Mouse (Mus musculus) CH12.LX (cell line): Measurements from ENCODE around the gene Rap1gds1. TPM values are rescaled to one million over a fixed set of nuclear protein-coding genes. Genes with fewer than 3 reads are reported as not detected.

Source experiments
- DNase-seq: peaks from one replicate; pipeline ENCODE4 v3.0.0-alpha.2; 2013; ENCODE audit errors: extremely low read depth
- H3K27ac ChIP-seq: 2 replicates; pipeline ENCODE4 v1.5.1; 2012; ENCODE audit warnings: low read depth, mild to moderate bottlenecking, control low read depth, moderate library complexity; ENCODE audit not compliant: insufficient read depth
- H3K27me3 ChIP-seq: replicated peaks from 2 replicates; pipeline ENCODE3; 2012; ENCODE audit warnings: inconsistent platforms
- H3K36me3 ChIP-seq, 2 experiments: replicated peaks in 1 of 2; 2 replicates each; pipeline versions ENCODE3 to v1.6.1; 2012; ENCODE audit warnings: inconsistent platforms in 1 of 2, low read length in 1 of 2, mild to moderate bottlenecking in 1 of 2, mixed read lengths in 1 of 2, moderate library complexity in 1 of 2; ENCODE audit not compliant: control insufficient read depth in 1 of 2, insufficient read depth in 1 of 2
- H3K4me1 ChIP-seq, 2 experiments: 2 replicates each; pipeline ENCODE4 v1.6.1; 2012; ENCODE audit warnings: inconsistent platforms in 1 of 2, moderate library complexity in 1 of 2; ENCODE audit not compliant: insufficient read depth in 2 of 2, control insufficient read depth in 1 of 2
- H3K4me2 ChIP-seq: 2 replicates; pipeline ENCODE4 v1.6.1; 2012; ENCODE audit warnings: low read depth, mild to moderate bottlenecking, control low read depth; ENCODE audit not compliant: poor library complexity, insufficient read depth, severe bottlenecking
- H3K4me3 ChIP-seq, 3 experiments: fragments of 150-350 bp in 1 of 3; sonication (generic) in 1 of 3; replicated peaks in 1 of 3; 2 replicates each; pipeline versions ENCODE3 to v1.5.1; 2011 to 2012; ENCODE audit warnings: low read depth in 2 of 3, low read length in 2 of 3, mild to moderate bottlenecking in 2 of 3, moderate library complexity in 2 of 3, control low read depth in 1 of 3, improper control_type of control experiment in 1 of 3, inconsistent platforms in 1 of 3, mixed read lengths in 1 of 3; ENCODE audit not compliant: poor library complexity in 1 of 3
- H3K79me2 ChIP-seq: replicated peaks from 2 replicates; pipeline ENCODE4 v1.6.1; 2012; ENCODE audit warnings: mild to moderate bottlenecking, moderate library complexity; ENCODE audit not compliant: control insufficient read depth, poor library complexity, insufficient read depth, severe bottlenecking; ENCODE audit errors: extremely low read depth
- H3K9ac ChIP-seq: 2 replicates; pipeline ENCODE4 v1.6.1; 2012; ENCODE audit warnings: low read depth, mild to moderate bottlenecking, control low read depth, moderate library complexity; ENCODE audit not compliant: insufficient read depth
- H3K9me3 ChIP-seq: replicated peaks from 2 replicates; pipeline ENCODE3; 2012; ENCODE audit warnings: low read length, inconsistent platforms, mixed read lengths
- CHD1 ChIP-seq: IDR thresholded peaks from 2 replicates; pipeline ENCODE4 v1.6.1; 2012; ENCODE audit warnings: low read depth, low read length, improper control_type of control experiment, inconsistent platforms
- CHD2 ChIP-seq: IDR thresholded peaks from 2 replicates; pipeline ENCODE4 v1.6.1; 2011; ENCODE audit warnings: low read length, improper control_type of control experiment
- ELF1 ChIP-seq: IDR thresholded peaks from 2 replicates; pipeline ENCODE4 v1.6.1; 2014; ENCODE audit warnings: low read depth, mild to moderate bottlenecking, inconsistent platforms, low read length, improper control_type of control experiment
- EP300 ChIP-seq: IDR thresholded peaks from 2 replicates; pipeline ENCODE4 v1.6.1; 2011; ENCODE audit warnings: low read length, improper control_type of control experiment
- ETS1 ChIP-seq: conservative IDR thresholded peaks from 2 replicates; pipeline ENCODE4 v1.6.1; 2012; ENCODE audit warnings: low read depth, mild to moderate bottlenecking, inconsistent platforms, low read length, improper control_type of control experiment, moderate library complexity
- GABPA ChIP-seq: IDR thresholded peaks from 2 replicates; pipeline ENCODE4 v1.6.1; 2012; ENCODE audit warnings: low read depth, low read length, improper control_type of control experiment, inconsistent platforms; ENCODE audit not compliant: insufficient replicate concordance
- HCFC1 ChIP-seq: IDR thresholded peaks from 2 replicates; pipeline ENCODE4 v1.6.1; 2012; ENCODE audit warnings: low read depth, mild to moderate bottlenecking, inconsistent platforms, low read length, improper control_type of control experiment
- JUN ChIP-seq: IDR thresholded peaks from 2 replicates; pipeline ENCODE4 v1.6.1; 2011; ENCODE audit warnings: low read depth, mild to moderate bottlenecking, low read length, improper control_type of control experiment, moderate library complexity; ENCODE audit not compliant: insufficient read depth
- MEF2A ChIP-seq: IDR thresholded peaks from 2 replicates; pipeline ENCODE4 v1.6.1; 2014; ENCODE audit warnings: low read depth, mild to moderate bottlenecking, inconsistent platforms, low read length, improper control_type of control experiment, borderline replicate concordance
- MYC ChIP-seq: IDR thresholded peaks from 2 replicates; pipeline ENCODE4 v1.6.1; 2011; ENCODE audit warnings: low read depth, mild to moderate bottlenecking, improper control_type of control experiment, low read length
- NELFE ChIP-seq: IDR thresholded peaks from 2 replicates; pipeline ENCODE4 v1.6.1; 2011; ENCODE audit warnings: low read depth, low read length, improper control_type of control experiment
- NRF1 ChIP-seq: IDR thresholded peaks from 2 replicates; pipeline ENCODE4 v1.6.1; 2014; ENCODE audit warnings: low read depth, mild to moderate bottlenecking, inconsistent platforms, low read length, improper control_type of control experiment, moderate library complexity
- PAX5 ChIP-seq: IDR thresholded peaks from 2 replicates; pipeline ENCODE4 v1.6.1; 2012; ENCODE audit warnings: low read length, inconsistent platforms, mixed read lengths
- POLR2A ChIP-seq: IDR thresholded peaks from 2 replicates; pipeline ENCODE4 v1.6.1; 2011; ENCODE audit warnings: low read depth, mild to moderate bottlenecking, improper control_type of control experiment, low read length
- RCOR1 ChIP-seq: conservative IDR thresholded peaks from 2 replicates; pipeline ENCODE4 v1.6.1; 2012; ENCODE audit warnings: low read depth, mild to moderate bottlenecking, inconsistent platforms, low read length, improper control_type of control experiment
- SIN3A ChIP-seq: IDR thresholded peaks from 2 replicates; pipeline ENCODE4 v1.6.1; 2012; ENCODE audit warnings: low read length, improper control_type of control experiment, inconsistent platforms
- TBP ChIP-seq: conservative IDR thresholded peaks from 2 replicates; pipeline ENCODE4 v1.6.1; 2011; ENCODE audit warnings: low read depth, low read length, improper control_type of control experiment
- TCF12 ChIP-seq: IDR thresholded peaks from 2 replicates; pipeline ENCODE4 v1.6.1; 2014; ENCODE audit warnings: low read depth, mild to moderate bottlenecking, inconsistent platforms, low read length, improper control_type of control experiment
- USF1 ChIP-seq: IDR thresholded peaks from 2 replicates; pipeline ENCODE4 v1.6.1; 2014; ENCODE audit warnings: low read depth, mild to moderate bottlenecking, inconsistent platforms, low read length, improper control_type of control experiment
- ZMIZ1 ChIP-seq: IDR thresholded peaks from 2 replicates; pipeline ENCODE4 v1.6.1; 2012; ENCODE audit warnings: low read depth, mild to moderate bottlenecking, inconsistent platforms, low read length, improper control_type of control experiment
- ZNF384 ChIP-seq: IDR thresholded peaks from 2 replicates; pipeline ENCODE4 v1.6.1; 2012; ENCODE audit warnings: low read depth, low read length, improper control_type of control experiment, inconsistent platforms
- dilution Hi-C: fragments of 300-500 bp; cut with MboI; formaldehyde crosslinking; loops from 2 replicates; pipeline ENCODE4 v1.14.3; 2020; ENCODE audit warnings: low sequenced_read_pairs; ENCODE audit not compliant: extremely low pct_unique_long_range_greater_than_20kb, extremely low pct_ligation_motif_present
- in situ Hi-C: fragments of 300-500 bp; cut with MboI; formaldehyde crosslinking; loops from 3 replicates; pipeline ENCODE4 v1.14.3; 2019; ENCODE audit warnings: low sequenced_read_pairs, low pct_ligation_motif_present, low pct_unique_long_range_greater_than_20kb, mixed read lengths
- polyA plus RNA-seq: library from polyadenylated mRNA; unstranded; fragments of >175 nt; gene quantifications from 2 replicates; pipeline ENCODE4 v1.2.1, GENCODE M21; 2012; ENCODE audit warnings: low read depth; ENCODE audit not compliant: insufficient read length
- total RNA-seq, 2 experiments: library from RNA; depleted of rRNA; stranded (reverse); fragments of 300-350 nt in 1 of 2; fragments of >200 nt in 1 of 2; gene quantifications; 2 replicates each; pipeline ENCODE4 v1.2.3; 2012 to 2014

The Rap1gds1 gene
- total and polyA plus RNA-seq, 3 experiments = 24.4 to 36.7 (median 26.3) TPM

DNA sequence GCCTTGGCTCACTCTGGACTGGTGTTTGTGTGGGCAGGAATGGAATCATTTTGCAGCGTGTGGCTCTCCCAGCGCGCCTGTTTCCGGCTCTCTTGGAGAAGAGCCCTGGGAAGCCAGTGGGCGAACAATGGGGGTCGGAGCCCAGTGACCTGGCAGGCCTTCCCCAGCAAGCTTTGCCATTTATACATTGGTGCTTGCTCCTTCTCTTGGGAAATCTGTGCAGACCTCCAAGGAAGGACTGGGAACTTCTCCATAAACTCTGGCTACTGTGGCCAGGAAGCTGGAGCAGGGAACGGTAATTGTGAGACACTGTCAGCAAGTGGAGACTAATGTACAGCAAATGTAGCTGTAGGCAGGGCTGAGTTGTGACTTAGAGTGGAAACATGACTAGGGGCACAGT is 169.3 kb downstream of the Rap1gds1 start:
- no peaks in the 10 kb centered on the region for H3K79me2 ChIP-seq
- no peaks in the 10 kb centered on the region for H3K9me3 ChIP-seq
- H3K27me3 ChIP-seq = no peaks in the 10 kb centered on the region
- peaks cover 10 to 29% of the 10 kb centered on the region in 2 experiments for H3K4me1 ChIP-seq
- dilution Hi-C loops (no loop called here), in situ Hi-C loops (loop anchor here (25.0 kb wide), 1 partner anchor 293 kb away; no protein-coding TSS in a partner anchor)
- H3K27ac ChIP-seq = no peak overlapping the region
- DNase-seq = no peak
- H3K4me2 ChIP-seq = no peak overlapping the region
- H3K36me3 ChIP-seq = peaks cover 0 to 34% of the 10 kb centered on the region in 2 experiments
- no peak overlapping the region for H3K4me3 ChIP-seq
- no peak for TF ChIP-seq PAX5
- TF ChIP-seq SIN3A = no peak
- TF ChIP-seq MEF2A = no peak
- TF ChIP-seq HCFC1 = no peak
- TF ChIP-seq POLR2A = no peak
- TF ChIP-seq ZMIZ1 = no peak
- no peak for TF ChIP-seq CHD1
- no peak for TF ChIP-seq NELFE
- no peak for TF ChIP-seq TBP
- no peak for TF ChIP-seq TCF12
- TF ChIP-seq GABPA = no peak
- TF ChIP-seq ELF1 = no peak
- TF ChIP-seq JUN = no peak
- TF ChIP-seq CHD2 = no peak
- TF ChIP-seq RCOR1 = no peak
- TF ChIP-seq EP300 = no peak
- TF ChIP-seq USF1 = no peak
- TF ChIP-seq ZNF384 = no peak
- TF ChIP-seq MYC = no peak
- no peak overlapping the region for H3K9ac ChIP-seq

DNA sequence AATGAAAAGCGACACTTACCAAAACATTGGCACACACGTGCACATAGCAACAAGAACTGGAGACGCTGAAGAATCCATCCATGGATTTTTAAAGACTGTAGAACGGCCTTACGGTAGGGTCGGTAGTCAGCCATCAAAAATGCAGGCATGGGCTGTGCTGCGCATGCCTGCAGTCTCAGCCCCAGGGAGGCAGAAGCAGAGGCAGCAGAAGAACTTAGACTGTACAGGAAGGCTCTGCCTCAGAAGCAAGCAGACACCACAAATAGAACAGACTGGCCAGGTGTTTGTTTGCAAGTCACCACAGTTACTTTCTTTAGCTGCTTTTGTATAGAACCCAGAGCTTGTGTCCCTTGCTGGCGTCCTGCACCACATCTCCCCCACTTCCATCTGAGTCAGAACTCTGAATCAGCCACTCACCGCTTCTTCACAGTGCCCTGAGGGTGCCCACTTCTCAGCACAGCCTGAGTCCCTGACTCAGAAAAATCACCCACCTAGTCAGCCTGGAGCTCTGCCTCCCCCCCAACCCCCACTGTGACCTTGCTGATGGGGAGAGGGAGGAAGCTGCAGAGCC is 174.3 kb downstream of the Rap1gds1 start:
- H3K36me3 ChIP-seq = peaks cover 5 to 74% of the 10 kb centered on the region in 2 experiments
- H3K79me2 ChIP-seq = no peaks in the 10 kb centered on the region
- TF ChIP-seq ETS1 (no peak), NELFE (no peak), EP300 (0 out of 2 replicates have a peak, but pooled peaks have one; percentile 3), CHD1 (no peak), MEF2A (peak; percentile 83), NRF1 (peak; percentile 60)
- peaks cover 6 to 26% of the 10 kb centered on the region in 2 experiments; a peak in 3 of 4 replicates for H3K4me1 ChIP-seq
- in situ Hi-C loops = loop anchor here (25.0 kb wide), 1 partner anchor 288 kb away; no protein-coding TSS in a partner anchor
- peak; percentile 61 for DNase-seq
- no peak overlapping the region for H3K4me3 ChIP-seq
- no peak overlapping the region for H3K27ac ChIP-seq
- H3K27me3 ChIP-seq = no peaks in the 10 kb centered on the region
- H3K9me3 ChIP-seq = peaks cover 6% of the 10 kb centered on the region
- no peak overlapping the region for H3K9ac ChIP-seq
- dilution Hi-C loops = no loop called here
- H3K4me2 ChIP-seq = no peak overlapping the region
